8 mouse cellular contexts compared by ENCODE assay signal in genomic region chr11:102455740-102456396, GRCm38 (mm10). TPM values are rescaled to one million over a fixed set of nuclear protein-coding genes. Genes with fewer than 3 reads are reported as not detected.
DNase-seq lines count a peak whose midpoint lies in the region; ATAC-seq and TF ChIP-seq lines count a peak whose summit lies in the region.

No protein-coding gene starts in this region.

- no peak overlapping the region for H3K27ac ChIP-seq in ES-Bruce4 (ENCODE audit: insufficient read depth, low read length)
- H3K27ac ChIP-seq in embryonic facial prominence, embryonic 12.5 days: 0 out of 2 replicates have a peak overlapping the region, but pooled peaks have one; percentile 65
- H3K27ac ChIP-seq in heart, embryonic 12.5 days (ENCODE audit: poor library complexity, severe bottlenecking): 0 out of 2 replicates have a peak overlapping the region, but pooled peaks have one; percentile 31
- peak overlapping the region; percentile 82 for H3K27ac ChIP-seq in kidney, embryonic 15.5 days
- peak overlapping the region; percentile 65 for H3K27ac ChIP-seq in lung, embryonic 16.5 days (ENCODE audit: low read length)
- H3K27ac ChIP-seq in olfactory bulb, adult 2 months (ENCODE audit: insufficient read depth, low read depth, low read length): no peak overlapping the region

- DNase-seq in adrenal gland, adult 2 months: peak; percentile 86
- peak; percentile 89 for DNase-seq in yolk sac, embryonic 10.5 days (ENCODE audit: low spot score)

- TF ChIP-seq POLR2A in ES-Bruce4 (IDR thresholded peaks at IDR 0.05; ENCODE audit: insufficient read depth, low read length): no peak
- 0 out of 2 replicates have a peak, but pooled peaks have one; percentile 15 for TF ChIP-seq POLR2A in olfactory bulb, adult 2 months (IDR thresholded peaks at IDR 0.05; ENCODE audit: insufficient read depth, low read depth, low read length)

- peak overlapping the region; percentile 94 for H3K4me2 ChIP-seq in embryonic facial prominence, embryonic 12.5 days (replicated peaks)
- H3K4me2 ChIP-seq in heart, embryonic 12.5 days: peak overlapping the region; percentile 92
- H3K4me2 ChIP-seq in kidney, embryonic 15.5 days: peak overlapping the region; percentile 83
- H3K4me2 ChIP-seq in lung, embryonic 16.5 days (ENCODE audit: low read depth, low read length): peak overlapping the region; percentile 96

- peaks cover 2% of the 10 kb centered on the region for H3K4me1 ChIP-seq in ES-Bruce4 (ENCODE audit: control insufficient read depth, insufficient read depth, low read length)
- peaks cover 19% of the 10 kb centered on the region for H3K4me1 ChIP-seq in embryonic facial prominence, embryonic 12.5 days
- H3K4me1 ChIP-seq in heart, embryonic 12.5 days (replicated peaks): peaks cover 27% of the 10 kb centered on the region
- peaks cover 37% of the 10 kb centered on the region for H3K4me1 ChIP-seq in kidney, embryonic 15.5 days
- peaks cover 22% of the 10 kb centered on the region for H3K4me1 ChIP-seq in lung, embryonic 16.5 days (replicated peaks; ENCODE audit: control insufficient read depth, insufficient read depth, low read length)
- H3K4me1 ChIP-seq in olfactory bulb, adult 2 months (ENCODE audit: control insufficient read depth, insufficient read depth, low read length): peaks cover 12% of the 10 kb centered on the region

- H3K27me3 ChIP-seq in ES-Bruce4 (ENCODE audit: control insufficient read depth, insufficient read depth, low read length, poor library complexity, severe bottlenecking): no peaks in the 10 kb centered on the region
- H3K27me3 ChIP-seq in embryonic facial prominence, embryonic 12.5 days: peaks cover 27% of the 10 kb centered on the region
- H3K27me3 ChIP-seq in heart, embryonic 12.5 days (replicated peaks): peaks cover 25% of the 10 kb centered on the region
- H3K27me3 ChIP-seq in kidney, embryonic 15.5 days: peaks cover 13% of the 10 kb centered on the region; the same call in 1 of the 2 replicates
- H3K27me3 ChIP-seq in lung, embryonic 16.5 days (ENCODE audit: control insufficient read depth, insufficient read depth, low read depth, low read length): no peaks in the 10 kb centered on the region; the same call in 1 of the 2 replicates

- H3K36me3 ChIP-seq in ES-Bruce4 (ENCODE audit: control insufficient read depth, insufficient read depth, low read length, poor library complexity, severe bottlenecking): no peaks in the 10 kb centered on the region
- H3K36me3 ChIP-seq in embryonic facial prominence, embryonic 12.5 days: no peaks in the 10 kb centered on the region
- no peaks in the 10 kb centered on the region for H3K36me3 ChIP-seq in heart, embryonic 12.5 days
- H3K36me3 ChIP-seq in kidney, embryonic 15.5 days: no peaks in the 10 kb centered on the region
- no peaks in the 10 kb centered on the region for H3K36me3 ChIP-seq in lung, embryonic 16.5 days (ENCODE audit: control insufficient read depth, insufficient read depth, low read length)

- H3K9ac ChIP-seq in ES-Bruce4 (ENCODE audit: low read depth, poor library complexity, severe bottlenecking): no peak overlapping the region
- peak overlapping the region; percentile 60 for H3K9ac ChIP-seq in embryonic facial prominence, embryonic 12.5 days
- peak overlapping the region; percentile 72 for H3K9ac ChIP-seq in heart, embryonic 12.5 days
- H3K9ac ChIP-seq in kidney, embryonic 15.5 days: peak overlapping the region; percentile 36
- peak overlapping the region; percentile 68 for H3K9ac ChIP-seq in lung, embryonic 16.5 days (ENCODE audit: low read length)

- WGBS in embryonic facial prominence, embryonic 12.5 days: under 1% methylated on average over 39 of the region's 40 CpGs
- WGBS in heart, embryonic 12.5 days: under 1% methylated on average over 40 of the region's 40 CpGs
- WGBS in kidney, embryonic 15.5 days: under 1% methylated on average over 39 of the region's 40 CpGs
- under 1% methylated on average over 40 of the region's 40 CpGs for WGBS in lung, embryonic 16.5 days
- 3% methylated on average over 40 of the region's 40 CpGs for WGBS in olfactory bulb, adult 2 months

- H3K4me3 ChIP-seq in ES-Bruce4 (ENCODE audit: low read depth, low read length): peak overlapping the region; percentile 70
- peak overlapping the region; percentile 54 for H3K4me3 ChIP-seq in embryonic facial prominence, embryonic 12.5 days
- H3K4me3 ChIP-seq in heart, embryonic 12.5 days: peak overlapping the region; percentile 57
- peak overlapping the region; percentile 50 for H3K4me3 ChIP-seq in kidney, embryonic 15.5 days (replicated peaks)
- H3K4me3 ChIP-seq in lung, embryonic 16.5 days (ENCODE audit: low read length): peak overlapping the region; percentile 58
- H3K4me3 ChIP-seq in olfactory bulb, adult 2 months (ENCODE audit: insufficient read depth, low read depth, low read length): peak overlapping the region; percentile 50

- H3K9me3 ChIP-seq in ES-Bruce4 (replicated peaks; ENCODE audit: control insufficient read depth, insufficient read depth, low read length, poor library complexity, severe bottlenecking): no peaks in the 10 kb centered on the region
- no peaks in the 10 kb centered on the region for H3K9me3 ChIP-seq in embryonic facial prominence, embryonic 12.5 days
- no peaks in the 10 kb centered on the region for H3K9me3 ChIP-seq in heart, embryonic 12.5 days (replicated peaks)
- H3K9me3 ChIP-seq in kidney, embryonic 15.5 days (replicated peaks): no peaks in the 10 kb centered on the region
- no peaks in the 10 kb centered on the region for H3K9me3 ChIP-seq in lung, embryonic 16.5 days (ENCODE audit: control insufficient read depth, low read length)

- peak; percentile 74 for ATAC-seq in embryonic facial prominence, embryonic 12.5 days (ENCODE audit: insufficient number of reproducible peaks, insufficient read depth, low FRiP score, low TSS enrichment)
- peak; percentile 94 for ATAC-seq in heart, embryonic 12.5 days (ENCODE audit: insufficient number of reproducible peaks, low FRiP score)
- ATAC-seq in kidney, embryonic 15.5 days (replicated peaks; ENCODE audit: low FRiP score): peak; percentile 89
- ATAC-seq in lung, embryonic 16.5 days (ENCODE audit: low read depth): peak; percentile 94

- peak; percentile 13 for TF ChIP-seq CTCF in ES-Bruce4 (IDR thresholded peaks at IDR 0.05; ENCODE audit: low read depth, low read length)
- TF ChIP-seq CTCF in olfactory bulb, adult 2 months (IDR thresholded peaks at IDR 0.05; ENCODE audit: insufficient read depth, low read depth, low read length): no peak; the same call in 1 of the 2 replicates

- no peak for TF ChIP-seq EP300 in ES-Bruce4 (IDR thresholded peaks at IDR 0.05; ENCODE audit: insufficient read depth, low read depth, low read length)

RNA-seq across cellular contexts. Expression of gene Fam171a2, which starts 8.4 kb away (rescaled TPM):
- polyA plus RNA-seq in ES-Bruce4 (2011; ENCODE audit: insufficient read depth, insufficient read length, low read depth, missing spikeins): 4.4 and 5.4 TPM in 2 replicates
- 1 to 10 TPM; 2.8 to 8.3 TPM for total RNA-seq in adrenal gland, adult 2 months (2021)
- 18.1 and 22.9 TPM in 2 replicates for polyA plus RNA-seq in adrenal gland, adult 2 months (2012; rRNA removed)
- 13.5 and 15.3 TPM in 2 replicates for polyA plus RNA-seq in embryonic facial prominence, embryonic 12.5 days (2016; fragmentation: Nextera tagmentation; extraction: Ambion mirVana)
- 4.5 and 5.6 TPM in 2 replicates for polyA plus RNA-seq in heart, embryonic 12.5 days (2016; fragmentation: Nextera tagmentation; extraction: Ambion mirVana)
- polyA plus RNA-seq in kidney, embryonic 15.5 days (2015; fragmentation: Nextera tagmentation; extraction: Ambion mirVana): 6.9 and 7.1 TPM in 2 replicates
- polyA plus RNA-seq in lung, embryonic 16.5 days (2015; fragmentation: Nextera tagmentation; extraction: Ambion mirVana): 2.9 and 3.9 TPM in 2 replicates
- polyA plus RNA-seq in olfactory bulb, adult 2 months (2012; ENCODE audit: insufficient read depth, insufficient read length, low replicate concordance, missing spikeins): not detected in 2 replicates

RNA-seq across cellular contexts. Expression of gene Itga2b, which starts 14.1 kb away (rescaled TPM):
- polyA plus RNA-seq in ES-Bruce4 (2011; ENCODE audit: insufficient read depth, insufficient read length, low read depth, missing spikeins): 7.0 and 7.9 TPM in 2 replicates
- 1 to 10 TPM; 2.5 to 4.1 TPM for total RNA-seq in adrenal gland, adult 2 months (2021)
- polyA plus RNA-seq in adrenal gland, adult 2 months (2012; rRNA removed): 6.6 TPM in 2 replicates
- 6.8 and 8.3 TPM in 2 replicates for polyA plus RNA-seq in embryonic facial prominence, embryonic 12.5 days (2016; fragmentation: Nextera tagmentation; extraction: Ambion mirVana)
- polyA plus RNA-seq in heart, embryonic 12.5 days (2016; fragmentation: Nextera tagmentation; extraction: Ambion mirVana): 16.5 and 22.5 TPM in 2 replicates
- 8.2 and 11.0 TPM in 2 replicates for polyA plus RNA-seq in kidney, embryonic 15.5 days (2015; fragmentation: Nextera tagmentation; extraction: Ambion mirVana)
- polyA plus RNA-seq in lung, embryonic 16.5 days (2015; fragmentation: Nextera tagmentation; extraction: Ambion mirVana): 12.1 TPM in 2 replicates
- polyA plus RNA-seq in olfactory bulb, adult 2 months (2012; ENCODE audit: insufficient read depth, insufficient read length, low replicate concordance, missing spikeins): not detected in 2 replicates

RNA-seq across cellular contexts. Expression of gene Grn, which starts 25.8 kb away (rescaled TPM):
- 68.4 and 88.3 TPM in 2 replicates for polyA plus RNA-seq in ES-Bruce4 (2011; ENCODE audit: insufficient read depth, insufficient read length, low read depth, missing spikeins)
- total RNA-seq in adrenal gland, adult 2 months (2021): 100 to 1,000 TPM; 165 to 211 TPM
- polyA plus RNA-seq in adrenal gland, adult 2 months (2012; rRNA removed): 251 and 310 TPM in 2 replicates
- polyA plus RNA-seq in embryonic facial prominence, embryonic 12.5 days (2016; fragmentation: Nextera tagmentation; extraction: Ambion mirVana): 116 and 126 TPM in 2 replicates
- polyA plus RNA-seq in heart, embryonic 12.5 days (2016; fragmentation: Nextera tagmentation; extraction: Ambion mirVana): 189 and 191 TPM in 2 replicates
- 151 and 172 TPM in 2 replicates for polyA plus RNA-seq in kidney, embryonic 15.5 days (2015; fragmentation: Nextera tagmentation; extraction: Ambion mirVana)
- 195 and 201 TPM in 2 replicates for polyA plus RNA-seq in lung, embryonic 16.5 days (2015; fragmentation: Nextera tagmentation; extraction: Ambion mirVana)
- polyA plus RNA-seq in olfactory bulb, adult 2 months (2012; ENCODE audit: insufficient read depth, insufficient read length, low replicate concordance, missing spikeins): not detected in 2 replicates

RNA-seq across cellular contexts. Expression of gene Slc25a39, which starts 48.1 kb away (rescaled TPM):
- 284 and 342 TPM in 2 replicates for polyA plus RNA-seq in ES-Bruce4 (2011; ENCODE audit: insufficient read depth, insufficient read length, low read depth, missing spikeins)
- total RNA-seq in adrenal gland, adult 2 months (2021): 100 to 1,000 TPM; 504 to 683 TPM
- 1,025 and 1,107 TPM in 2 replicates for polyA plus RNA-seq in adrenal gland, adult 2 months (2012; rRNA removed)
- polyA plus RNA-seq in embryonic facial prominence, embryonic 12.5 days (2016; fragmentation: Nextera tagmentation; extraction: Ambion mirVana): 188 and 189 TPM in 2 replicates
- 253 and 260 TPM in 2 replicates for polyA plus RNA-seq in heart, embryonic 12.5 days (2016; fragmentation: Nextera tagmentation; extraction: Ambion mirVana)
- 271 and 298 TPM in 2 replicates for polyA plus RNA-seq in kidney, embryonic 15.5 days (2015; fragmentation: Nextera tagmentation; extraction: Ambion mirVana)
- 234 and 252 TPM in 2 replicates for polyA plus RNA-seq in lung, embryonic 16.5 days (2015; fragmentation: Nextera tagmentation; extraction: Ambion mirVana)
- polyA plus RNA-seq in olfactory bulb, adult 2 months (2012; ENCODE audit: insufficient read depth, insufficient read length, low replicate concordance, missing spikeins): not detected in 2 replicates

Comparison
In these comparisons a context has a peak if more than half of its experiments do, and no peak if none do; other contexts are left out.
1. H3K27ac ChIP-seq: peak in embryonic facial prominence, embryonic 12.5 days (single experiment), heart, embryonic 12.5 days (single experiment), kidney, embryonic 15.5 days (single experiment) and lung, embryonic 16.5 days (single experiment); none in ES-Bruce4 (single experiment) and olfactory bulb, adult 2 months (single experiment).
2. Peak in every context shown above with its lines, with median percentiles within 50 percentile points of each other: H3K4me3 ChIP-seq, ATAC-seq and H3K4me2 ChIP-seq.